Mouse (Mus musculus): ENCODE results near the gene Gm10518. TPM values are rescaled to one million over a fixed set of nuclear protein-coding genes. Genes with fewer than 3 reads are reported as not detected.

Gene Gm10518
- polyA plus RNA-seq, 1 experiment from 2014 or later, result not detected

- Histone ChIP-seq H3K27me3 (ENCODE audit: insufficient read depth, low read length) (no peaks in the 10 kb centered on the region), H3K4me2 (ENCODE audit: low read length) (no peak overlapping the region), H3K9ac (ENCODE audit: low read depth, low read length) (no peak overlapping the region), H3K9me3 (replicated peaks; ENCODE audit: low read length) (no peaks in the 10 kb centered on the region), H3K36me3 (ENCODE audit: insufficient read depth, low read length) (peaks cover 58% of the 10 kb centered on the region), H3K4me3 (replicated peaks; ENCODE audit: low read depth, low read length) (no peak overlapping the region), H3K4me1 (replicated peaks; ENCODE audit: insufficient read depth, low read length) (no peaks in the 10 kb centered on the region), H3K27ac (no peak overlapping the region)
- ATAC-seq (replicated peaks; ENCODE audit: low FRiP score, low read depth), result no peak
- WGBS, result 88% methylated on average over 5 of the region's 5 CpGs
- no peak for DNase-seq (ENCODE audit: low spot score)
- no peak for TF ChIP-seq CTCF (IDR thresholded peaks at IDR 0.05; ENCODE audit: low read depth)
These were observed 17.7 kb upstream of the Gm10518 start for GRCm38 (mm10) chr1:179785502-179785901.

GRCm38 (mm10) chr1:179787281-179787680, 15.9 kb upstream of the Gm10518 start:
- Histone ChIP-seq H3K27me3 (ENCODE audit: insufficient read depth, low read length) (no peaks in the 10 kb centered on the region), H3K27ac (no peak overlapping the region), H3K9ac (ENCODE audit: low read depth, low read length) (no peak overlapping the region), H3K4me2 (ENCODE audit: low read length) (no peak overlapping the region), H3K4me3 (replicated peaks; ENCODE audit: low read depth, low read length) (no peak overlapping the region), H3K36me3 (ENCODE audit: insufficient read depth, low read length) (peaks cover 54% of the 10 kb centered on the region), H3K4me1 (replicated peaks; ENCODE audit: insufficient read depth, low read length) (no peaks in the 10 kb centered on the region), H3K9me3 (replicated peaks; ENCODE audit: low read length) (no peaks in the 10 kb centered on the region)
- DNase-seq (ENCODE audit: low spot score) (no peak), ATAC-seq (replicated peaks; ENCODE audit: low FRiP score, low read depth) (no peak)
- TF ChIP-seq CTCF (IDR thresholded peaks at IDR 0.05; ENCODE audit: low read depth), result no peak
- WGBS, result 88% methylated on average over 4 of the region's 4 CpGs

- DNase-seq (ENCODE audit: low spot score) (peak; percentile 7), ATAC-seq (replicated peaks; ENCODE audit: low FRiP score, low read depth) (no peak)
- Histone ChIP-seq H3K4me2 (ENCODE audit: low read length) (no peak overlapping the region), H3K9me3 (replicated peaks; ENCODE audit: low read length) (no peaks in the 10 kb centered on the region), H3K27me3 (ENCODE audit: insufficient read depth, low read length) (no peaks in the 10 kb centered on the region), H3K9ac (ENCODE audit: low read depth, low read length) (no peak overlapping the region), H3K4me3 (replicated peaks; ENCODE audit: low read depth, low read length) (no peak overlapping the region), H3K36me3 (ENCODE audit: insufficient read depth, low read length) (peaks cover 25% of the 10 kb centered on the region), H3K27ac (no peak overlapping the region), H3K4me1 (replicated peaks; ENCODE audit: insufficient read depth, low read length) (peaks cover 8% of the 10 kb centered on the region)
- TF ChIP-seq CTCF (IDR thresholded peaks at IDR 0.05; ENCODE audit: low read depth), result peak; percentile 45
These were observed 4.4 kb upstream of the Gm10518 start for GRCm38 (mm10) chr1:179798794-179799193.

DNA sequence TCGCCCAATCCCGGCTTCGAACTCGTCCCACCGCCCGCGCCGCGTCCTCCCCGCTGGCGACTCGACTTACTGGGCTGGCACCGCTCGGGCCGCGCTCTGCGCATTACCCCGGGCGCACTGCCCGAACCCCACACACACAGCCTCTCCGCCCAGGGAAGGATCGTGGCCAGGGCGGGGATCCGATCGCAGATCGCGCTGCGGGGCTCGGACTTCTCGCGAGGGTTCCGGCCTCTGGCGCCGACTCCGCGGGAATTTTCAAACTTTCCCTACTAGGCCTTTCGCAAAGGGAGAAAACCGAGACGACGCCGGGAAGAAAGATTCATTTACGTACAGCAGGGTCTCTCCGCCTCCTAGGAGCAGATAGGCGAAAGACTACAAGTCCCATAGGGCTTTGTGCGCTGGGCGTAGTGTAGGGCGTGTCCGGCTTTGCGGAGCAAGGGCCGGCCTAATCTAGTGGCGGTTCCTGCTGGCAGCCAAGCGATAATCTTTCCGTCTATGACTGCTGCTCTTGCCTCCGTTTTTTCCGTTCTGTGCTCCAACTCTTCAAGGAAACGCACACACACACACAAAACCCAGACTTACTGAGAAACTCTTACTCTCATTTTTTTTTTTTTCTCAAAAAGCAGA, 450 bp downstream of the Gm10518 start, which contains the start of gene Ahctf1:
Gene Ahctf1 (minus strand): TSS at position 168 of the 627 bp plus-strand sequence.
- Histone ChIP-seq H3K9me3 (replicated peaks; ENCODE audit: low read length) (no peaks in the 10 kb centered on the region), H3K4me1 (replicated peaks; ENCODE audit: insufficient read depth, low read length) (peaks cover 8% of the 10 kb centered on the region), H3K4me3 (replicated peaks; ENCODE audit: low read depth, low read length) (peak within 1 kb of the TSS; percentile 92), H3K4me2 (ENCODE audit: low read length) (peak within 1 kb of the TSS; percentile 60), H3K27me3 (ENCODE audit: insufficient read depth, low read length) (no peaks in the 10 kb centered on the region), H3K9ac (ENCODE audit: low read depth, low read length) (peak within 1 kb of the TSS; percentile 98), H3K36me3 (ENCODE audit: insufficient read depth, low read length) (no peaks in the 10 kb centered on the region), H3K27ac (peak within 1 kb of the TSS; percentile 99)
- peak; percentile 98 for ATAC-seq (replicated peaks; ENCODE audit: low FRiP score, low read depth)
- DNase-seq (ENCODE audit: low spot score), result peak; percentile 100
- TF ChIP-seq CTCF (IDR thresholded peaks at IDR 0.05; ENCODE audit: low read depth), result peak; percentile 64
- under 1% methylated on average over 56 of the region's 56 CpGs for WGBS

DNA sequence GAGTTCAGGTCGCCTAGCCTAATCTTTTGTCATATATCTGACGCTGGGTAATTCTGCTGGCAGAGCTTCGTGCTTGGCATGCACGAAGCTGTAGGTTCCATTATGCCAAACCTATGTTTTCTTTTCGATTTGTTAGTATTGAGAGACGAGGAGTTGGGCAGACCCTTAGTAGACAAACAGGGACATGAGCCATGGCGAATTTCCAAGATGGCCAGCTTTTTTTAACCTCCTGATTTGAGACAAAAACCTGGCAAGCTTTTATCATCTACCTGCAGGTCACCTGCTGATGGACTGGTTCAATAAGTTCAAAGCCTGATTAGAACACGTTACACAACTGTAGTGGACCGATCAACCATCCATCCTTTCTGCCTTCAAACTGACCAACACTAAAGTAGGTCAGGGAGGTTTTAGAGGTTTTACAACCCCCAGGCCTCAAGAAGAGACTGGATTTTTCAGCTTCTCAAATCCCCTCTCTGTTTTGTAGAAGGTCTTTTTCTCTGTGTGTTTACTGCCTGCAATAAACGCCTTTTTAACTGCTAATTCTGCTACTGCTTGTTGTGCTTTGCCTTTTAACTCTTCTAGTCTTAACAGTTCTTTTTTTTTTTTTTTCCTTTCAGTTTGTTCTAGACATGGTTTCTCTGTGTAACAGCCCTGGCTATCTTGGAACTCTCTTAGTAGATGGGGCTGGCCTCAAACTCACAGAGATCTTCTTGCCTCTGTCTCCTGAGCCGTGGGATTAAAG, 1.1 kb downstream of the Gm10518 start:
- Histone ChIP-seq H3K36me3 (ENCODE audit: insufficient read depth, low read length) (no peaks in the 10 kb centered on the region), H3K4me3 (replicated peaks; ENCODE audit: low read depth, low read length) (peak overlapping the region; percentile 92), H3K4me1 (replicated peaks; ENCODE audit: insufficient read depth, low read length) (peaks cover 8% of the 10 kb centered on the region), H3K9me3 (replicated peaks; ENCODE audit: low read length) (no peaks in the 10 kb centered on the region), H3K27ac (peak overlapping the region; percentile 99; the same call in 1 of the 2 replicates), H3K4me2 (ENCODE audit: low read length) (peak overlapping the region; percentile 60), H3K27me3 (ENCODE audit: insufficient read depth, low read length) (no peaks in the 10 kb centered on the region), H3K9ac (ENCODE audit: low read depth, low read length) (peak overlapping the region; percentile 14; the same call in 1 of the 2 replicates)
- no peak for DNase-seq (ENCODE audit: low spot score)
- 26% methylated on average over 11 of the region's 11 CpGs for WGBS
- no peak for ATAC-seq (replicated peaks; ENCODE audit: low FRiP score, low read depth)
- TF ChIP-seq CTCF (IDR thresholded peaks at IDR 0.05; ENCODE audit: low read depth), result no peak

GRCm38 (mm10) chr1:179805751-179806150, 2.6 kb downstream of the Gm10518 start:
- WGBS, result 83% methylated on average over 5 of the region's 5 CpGs
- no peaks in the 10 kb centered on the region for H3K27me3 ChIP-seq (ENCODE audit: insufficient read depth, low read length)
- H3K9me3 ChIP-seq (replicated peaks; ENCODE audit: low read length), result no peaks in the 10 kb centered on the region
- no peak overlapping the region for H3K27ac ChIP-seq
- DNase-seq (ENCODE audit: low spot score), result no peak
- no peak for TF ChIP-seq CTCF (IDR thresholded peaks at IDR 0.05; ENCODE audit: low read depth)
- H3K9ac ChIP-seq (ENCODE audit: low read depth, low read length), result no peak overlapping the region
- ATAC-seq (replicated peaks; ENCODE audit: low FRiP score, low read depth), result no peak
- no peaks in the 10 kb centered on the region for H3K36me3 ChIP-seq (ENCODE audit: insufficient read depth, low read length)
- H3K4me3 ChIP-seq (replicated peaks; ENCODE audit: low read depth, low read length), result no peak overlapping the region
- H3K4me1 ChIP-seq (replicated peaks; ENCODE audit: insufficient read depth, low read length), result peaks cover 8% of the 10 kb centered on the region
- H3K4me2 ChIP-seq (ENCODE audit: low read length), result no peak overlapping the region

Data from kidney, postnatal 0 days (tissue).